Mouse (Mus musculus) left cerebral cortex, postnatal 4 days (tissue): ENCODE results near the gene Ift43. TPM values are rescaled to one million over a fixed set of nuclear protein-coding genes. Genes with fewer than 3 reads are reported as not detected.

ENCODE experiments used
- total RNA-seq, 2 experiments: library from RNA; stranded (reverse); gene quantifications; 2 replicates each; pipeline ENCODE4 v1.2.3; 2021

Gene Ift43
- total RNA-seq, 2 experiments from 2014 or later, result 14.9 to 17.4 TPM

Other genes with a start within 250 kb of the Ift43 start
- 1 to 10 TPM; 6.5 to 7.0 TPM for gene Tgfb3, start 3.5 kb upstream of the Ift43 start, total RNA-seq
- gene Gpatch2l, start 159.3 kb downstream of the Ift43 start, total RNA-seq, result 10 to 100 TPM; 47.9 to 50.8 TPM